Mouse (Mus musculus) ES-Bruce4 (cell line): ENCODE results near the gene Akap2.

ENCODE experiments used
- CTCF ChIP-seq: IDR thresholded peaks from one replicate; pipeline ENCODE4 v1.8.1; 2011; ENCODE audit warnings: low read depth, low read length
- EP300 ChIP-seq: IDR thresholded peaks from 2 replicates; pipeline ENCODE4 v1.6.1; 2011; ENCODE audit warnings: low read depth, low read length; ENCODE audit not compliant: insufficient read depth
- POLR2A ChIP-seq: IDR thresholded peaks from one replicate; pipeline ENCODE4 v1.8.1; 2011; ENCODE audit warnings: low read length; ENCODE audit not compliant: insufficient read depth

- no peak for TF ChIP-seq CTCF
- TF ChIP-seq EP300: no peak
- no peak for TF ChIP-seq POLR2A
Observed at GRCm38 (mm10) chr4:57751054-57751453, 33.6 kb downstream of the Akap2 start.
